Mouse (Mus musculus) heart, adult 9 months (tissue): ENCODE measurements around the gene Rhbg.
"Not testable (repeated sequence)": the region's sequence is repeated elsewhere in the genome, so short reads cannot be mapped to it uniquely, and the experiment has no call there.

Experiments
- DNase-seq, 2 experiments: peaks; one replicate each; pipeline ENCODE4 v3.0.0; 2022; ENCODE audit warnings: low spot score in 2 of 2

The Rhbg gene

GRCm38 (mm10) chr3:88254268-88254926, at the start of gene Rhbg:
Gene Rhbg, minus strand, starts transcription at chr3:88254709.
- no peak for DNase-seq

GRCm38 (mm10) chr3:88299172-88299571, 44.7 kb upstream of the Rhbg start:
- no peak for DNase-seq

GRCm38 (mm10) chr3:88297321-88297851, 42.9 kb upstream of the Rhbg start:
- DNase-seq: no peak

- DNase-seq: peak; percentile 99 to 100
Observed at GRCm38 (mm10) chr3:88296561-88297318, 42.2 kb upstream of the Rhbg start, which contains the start of the genes Tsacc and Cct3. Gene Tsacc, minus strand, starts transcription at chr3:88296999. Gene Cct3, plus strand, starts transcription at chr3:88297116.

- no peak for DNase-seq
Observed at GRCm38 (mm10) chr3:88296110-88296560, 41.6 kb upstream of the Rhbg start.

- DNase-seq: not testable (repeated sequence)
Observed at GRCm38 (mm10) chr3:88295272-88295671, 40.8 kb upstream of the Rhbg start.

GRCm38 (mm10) chr3:88291970-88292369, 37.5 kb upstream of the Rhbg start:
- peak in 1 of 2 experiments; percentile 3 for DNase-seq

GRCm38 (mm10) chr3:88288133-88288713, 33.7 kb upstream of the Rhbg start:
- not testable (repeated sequence) for DNase-seq

- DNase-seq: no peak
Observed at GRCm38 (mm10) chr3:88287110-88287509, 32.6 kb upstream of the Rhbg start, which contains the start of gene Gm38392. Gene Gm38392, minus strand, starts transcription at chr3:88287210.

- DNase-seq: not testable (repeated sequence)
Observed at GRCm38 (mm10) chr3:88285565-88285895, 31.0 kb upstream of the Rhbg start.

GRCm38 (mm10) chr3:88284815-88285564, 30.5 kb upstream of the Rhbg start:
- not testable (repeated sequence) for DNase-seq

- DNase-seq: not testable (repeated sequence)
Observed at GRCm38 (mm10) chr3:88281141-88281916, 26.8 kb upstream of the Rhbg start.

- DNase-seq: no peak
Observed at GRCm38 (mm10) chr3:88280035-88280434, 25.5 kb upstream of the Rhbg start.

- no peak for DNase-seq
Observed at GRCm38 (mm10) chr3:88276529-88277143, 22.1 kb upstream of the Rhbg start.

- no peak for DNase-seq
Observed at GRCm38 (mm10) chr3:88276121-88276520, 21.6 kb upstream of the Rhbg start.

- no peak for DNase-seq
Observed at GRCm38 (mm10) chr3:88274002-88274401, 19.5 kb upstream of the Rhbg start.

- DNase-seq: no peak
Observed at GRCm38 (mm10) chr3:88271859-88272258, 17.4 kb upstream of the Rhbg start.

GRCm38 (mm10) chr3:88271298-88271697, 16.8 kb upstream of the Rhbg start:
- DNase-seq: not testable (repeated sequence)

- no peak for DNase-seq
Observed at GRCm38 (mm10) chr3:88268991-88269390, 14.5 kb upstream of the Rhbg start.

GRCm38 (mm10) chr3:88268014-88268413, 13.5 kb upstream of the Rhbg start:
- not testable (repeated sequence) for DNase-seq
